Mouse (Mus musculus): ENCODE measurements around the gene Atg14. TPM values are rescaled to one million over a fixed set of nuclear protein-coding genes. Genes with fewer than 3 reads are reported as not detected.

Gene Atg14
- polyA plus RNA-seq, 2 experiments = 3.7 to 5.9 TPM

DNA sequence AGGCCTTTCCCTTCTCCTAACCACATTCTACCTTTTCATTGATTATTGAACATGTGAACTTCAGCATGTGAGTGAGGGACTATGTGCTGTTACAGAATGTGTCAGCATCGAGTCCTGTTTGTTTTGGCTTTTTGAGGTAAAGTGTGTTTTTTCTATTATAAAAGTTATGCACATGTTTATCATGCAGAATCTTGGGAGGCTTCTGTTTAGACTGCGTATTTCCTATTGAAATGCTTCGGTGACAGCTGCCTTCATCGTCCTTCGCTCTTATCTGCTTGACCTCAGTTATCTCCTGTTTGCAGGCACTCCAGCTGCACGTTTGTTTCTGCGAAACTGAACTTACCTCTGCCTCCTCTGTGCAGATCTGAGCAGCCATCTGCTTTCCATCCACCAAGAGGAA lies 48.1 kb downstream of the Atg14 start:
- ATAC-seq (ENCODE audit: insufficient read depth) (peak; percentile 94), DNase-seq (ENCODE audit: low read depth in 3 of 3, low spot score in 3 of 3) (peak; percentile 86 to 90 (median 88))
- TF ChIP-seq CTCF (IDR thresholded peaks at IDR 0.05; ENCODE audit: low read depth) = no peak
- peak; percentile 99 for TF ChIP-seq EP300 (IDR thresholded peaks at IDR 0.05; ENCODE audit: low read depth)
- Histone ChIP-seq H3K27ac (peak overlapping the region; percentile 99), H3K4me2 (ENCODE audit: low read depth) (peak overlapping the region; percentile 78), H3K27me3 (ENCODE audit: control insufficient read depth, insufficient read depth, low read length) (no peaks in the 10 kb centered on the region), H3K9ac (replicated peaks) (peak overlapping the region; percentile 79), H3K9me3 (ENCODE audit: control insufficient read depth, low read length) (no peaks in the 10 kb centered on the region), H3K4me3 (ENCODE audit: insufficient read depth in 1 of 2, low read depth in 2 of 2, low read length in 2 of 2) (peak overlapping the region; percentile 10 to 34; a peak in 2 of 4 replicates), H3K4me1 (replicated peaks; ENCODE audit: control insufficient read depth in 2 of 2, insufficient read depth in 2 of 2, low read length in 1 of 2) (peaks cover 75 to 78% of the 10 kb centered on the region in 2 experiments), H3K36me3 (replicated peaks; ENCODE audit: control insufficient read depth, insufficient read depth, low read depth) (peaks cover 8% of the 10 kb centered on the region)
- 9% methylated on average over 7 of the region's 7 CpGs for WGBS (ENCODE audit: insufficient replicate concordance)

DNA sequence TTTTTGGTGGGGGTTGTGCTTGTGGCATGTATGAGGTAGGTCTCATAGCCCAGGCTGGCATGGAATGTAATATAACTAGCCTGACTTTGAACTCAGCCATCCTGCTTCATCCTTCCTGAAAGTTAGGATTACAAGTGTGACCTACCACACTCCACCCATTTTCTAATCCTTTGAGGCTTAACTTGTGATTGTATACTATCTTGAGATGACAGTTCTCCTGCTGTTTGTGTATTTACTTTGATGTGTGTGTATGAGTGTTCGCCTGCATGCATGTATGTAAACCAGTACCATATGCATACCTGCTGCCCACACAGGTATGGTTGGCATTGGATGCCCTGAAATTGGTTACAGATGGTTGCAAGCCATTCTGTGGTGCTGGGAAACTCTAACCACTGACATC lies 48.8 kb downstream of the Atg14 start:
- Histone ChIP-seq H3K27ac (peak overlapping the region; percentile 99), H3K4me2 (ENCODE audit: low read depth) (peak overlapping the region; percentile 78), H3K4me3 (ENCODE audit: insufficient read depth in 1 of 2, low read depth in 2 of 2, low read length in 2 of 2) (no peak overlapping the region), H3K36me3 (replicated peaks; ENCODE audit: control insufficient read depth, insufficient read depth, low read depth) (peaks cover 3% of the 10 kb centered on the region), H3K27me3 (ENCODE audit: control insufficient read depth, insufficient read depth, low read length) (no peaks in the 10 kb centered on the region), H3K9me3 (ENCODE audit: control insufficient read depth, low read length) (no peaks in the 10 kb centered on the region), H3K4me1 (replicated peaks; ENCODE audit: control insufficient read depth in 2 of 2, insufficient read depth in 2 of 2, low read length in 1 of 2) (peaks cover 74 to 77% of the 10 kb centered on the region in 2 experiments), H3K9ac (replicated peaks) (peak overlapping the region; percentile 79)
- TF ChIP-seq EP300 (IDR thresholded peaks at IDR 0.05; ENCODE audit: low read depth) (peak; percentile 41), CTCF (IDR thresholded peaks at IDR 0.05; ENCODE audit: low read depth) (no peak)
- 37% methylated on average over 1 of the region's 1 CpGs for WGBS (ENCODE audit: insufficient replicate concordance)
- ATAC-seq (ENCODE audit: insufficient read depth) = peak; percentile 45
- no peak for DNase-seq (ENCODE audit: low read depth in 3 of 3, low spot score in 3 of 3)

- 55% methylated on average over 13 of the region's 13 CpGs for whole genome bisulfite sequencing (ENCODE audit: insufficient replicate concordance)
- Histone ChIP-seq H3K27ac (peak overlapping the region; percentile 99), H3K36me3 (replicated peaks; ENCODE audit: control insufficient read depth, insufficient read depth, low read depth) (peaks cover 4% of the 10 kb centered on the region; the same call in 1 of the 2 replicates), H3K27me3 (ENCODE audit: control insufficient read depth, insufficient read depth, low read length) (no peaks in the 10 kb centered on the region), H3K9me3 (ENCODE audit: control insufficient read depth, low read length) (no peaks in the 10 kb centered on the region), H3K4me2 (ENCODE audit: low read depth) (peak overlapping the region; percentile 78), H3K4me3 (ENCODE audit: insufficient read depth in 1 of 2, low read depth in 2 of 2, low read length in 2 of 2) (no peak overlapping the region), H3K9ac (replicated peaks) (peak overlapping the region; percentile 79), H3K4me1 (replicated peaks; ENCODE audit: control insufficient read depth in 2 of 2, insufficient read depth in 2 of 2, low read length in 1 of 2) (peaks cover 75 to 77% of the 10 kb centered on the region in 2 experiments)
- ATAC-seq (ENCODE audit: insufficient read depth) (no peak), DNase-seq (ENCODE audit: low read depth in 3 of 3, low spot score in 3 of 3) (no peak)
- peak; percentile 62 for TF ChIP-seq EP300 (IDR thresholded peaks at IDR 0.05; ENCODE audit: low read depth)
- TF ChIP-seq CTCF (IDR thresholded peaks at IDR 0.05; ENCODE audit: low read depth) = no peak
Measured at GRCm38 (mm10) chr14:47520751-47521449, 49.5 kb downstream of the Atg14 start.

GRCm38 (mm10) chr14:47518619-47519018 lies 51.8 kb downstream of the Atg14 start:
- peak overlapping the region; percentile 99 for H3K27ac ChIP-seq
- no peak overlapping the region for H3K4me3 ChIP-seq (ENCODE audit: insufficient read depth in 1 of 2, low read depth in 2 of 2, low read length in 2 of 2)
- no peaks in the 10 kb centered on the region for H3K27me3 ChIP-seq (ENCODE audit: control insufficient read depth, insufficient read depth, low read length)
- ATAC-seq (ENCODE audit: insufficient read depth) (no peak), DNase-seq (ENCODE audit: low read depth in 3 of 3, low spot score in 3 of 3) (no peak)
- peaks cover 75 to 77% of the 10 kb centered on the region in 2 experiments for H3K4me1 ChIP-seq (replicated peaks; ENCODE audit: control insufficient read depth in 2 of 2, insufficient read depth in 2 of 2, low read length in 1 of 2)
- H3K4me2 ChIP-seq (ENCODE audit: low read depth) = no peak overlapping the region
- 79% methylated on average over 6 of the region's 6 CpGs for WGBS (ENCODE audit: insufficient replicate concordance)
- no peaks in the 10 kb centered on the region for H3K9me3 ChIP-seq (ENCODE audit: control insufficient read depth, low read length)
- peaks cover 12% of the 10 kb centered on the region for H3K36me3 ChIP-seq (replicated peaks; ENCODE audit: control insufficient read depth, insufficient read depth, low read depth)
- no peak overlapping the region for H3K9ac ChIP-seq (replicated peaks)
- no peak for TF ChIP-seq EP300 (IDR thresholded peaks at IDR 0.05; ENCODE audit: low read depth)
- TF ChIP-seq CTCF (IDR thresholded peaks at IDR 0.05; ENCODE audit: low read depth) = no peak

DNA sequence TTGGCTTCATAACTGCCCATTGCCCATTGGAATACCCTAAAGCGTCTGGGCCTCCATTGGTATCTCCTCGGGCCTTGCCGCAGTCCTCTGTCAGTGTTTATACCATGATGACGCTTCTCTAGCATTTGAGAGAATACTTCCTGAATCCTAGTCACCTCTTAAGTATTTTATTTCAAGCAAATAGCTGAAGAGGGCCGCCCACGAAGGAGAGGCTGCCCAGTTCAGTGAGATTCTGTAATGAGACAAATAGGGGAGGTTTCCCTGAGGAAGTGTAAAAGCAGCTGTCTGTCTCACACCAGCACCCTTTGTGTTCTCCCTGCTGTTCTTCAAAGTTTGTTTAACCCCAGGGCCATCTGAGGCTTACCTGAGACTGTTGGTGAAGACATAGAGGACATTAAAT lies 53.7 kb downstream of the Atg14 start:
- H3K9me3 ChIP-seq (ENCODE audit: control insufficient read depth, low read length) = no peaks in the 10 kb centered on the region
- DNase-seq (ENCODE audit: low read depth in 3 of 3, low spot score in 3 of 3) (no peak), ATAC-seq (ENCODE audit: insufficient read depth) (no peak)
- no peak overlapping the region for H3K4me3 ChIP-seq (ENCODE audit: insufficient read depth in 1 of 2, low read depth in 2 of 2, low read length in 2 of 2)
- H3K27me3 ChIP-seq (ENCODE audit: control insufficient read depth, insufficient read depth, low read length) = no peaks in the 10 kb centered on the region
- H3K36me3 ChIP-seq (replicated peaks; ENCODE audit: control insufficient read depth, insufficient read depth, low read depth) = peaks cover 13% of the 10 kb centered on the region
- H3K27ac ChIP-seq = peak overlapping the region; percentile 60
- H3K4me1 ChIP-seq (replicated peaks; ENCODE audit: control insufficient read depth in 2 of 2, insufficient read depth in 2 of 2, low read length in 1 of 2) = peaks cover 70 to 75% of the 10 kb centered on the region in 2 experiments
- no peak for TF ChIP-seq EP300 (IDR thresholded peaks at IDR 0.05; ENCODE audit: low read depth)
- TF ChIP-seq CTCF (IDR thresholded peaks at IDR 0.05; ENCODE audit: low read depth) = no peak
- H3K4me2 ChIP-seq (ENCODE audit: low read depth) = no peak overlapping the region
- peak overlapping the region; percentile 32 for H3K9ac ChIP-seq (replicated peaks)
- WGBS (ENCODE audit: insufficient replicate concordance) = 82% methylated on average over 6 of the region's 6 CpGs
